Mouse (Mus musculus) layer of hippocampus, adult 11-12 months (tissue): Measurements from ENCODE around the gene Wee2.

Experiments used
- DNase-seq: peaks from one replicate; pipeline ENCODE4 v3.0.0; 2022; ENCODE audit warnings: low spot score

Wee2 gene

DNA sequence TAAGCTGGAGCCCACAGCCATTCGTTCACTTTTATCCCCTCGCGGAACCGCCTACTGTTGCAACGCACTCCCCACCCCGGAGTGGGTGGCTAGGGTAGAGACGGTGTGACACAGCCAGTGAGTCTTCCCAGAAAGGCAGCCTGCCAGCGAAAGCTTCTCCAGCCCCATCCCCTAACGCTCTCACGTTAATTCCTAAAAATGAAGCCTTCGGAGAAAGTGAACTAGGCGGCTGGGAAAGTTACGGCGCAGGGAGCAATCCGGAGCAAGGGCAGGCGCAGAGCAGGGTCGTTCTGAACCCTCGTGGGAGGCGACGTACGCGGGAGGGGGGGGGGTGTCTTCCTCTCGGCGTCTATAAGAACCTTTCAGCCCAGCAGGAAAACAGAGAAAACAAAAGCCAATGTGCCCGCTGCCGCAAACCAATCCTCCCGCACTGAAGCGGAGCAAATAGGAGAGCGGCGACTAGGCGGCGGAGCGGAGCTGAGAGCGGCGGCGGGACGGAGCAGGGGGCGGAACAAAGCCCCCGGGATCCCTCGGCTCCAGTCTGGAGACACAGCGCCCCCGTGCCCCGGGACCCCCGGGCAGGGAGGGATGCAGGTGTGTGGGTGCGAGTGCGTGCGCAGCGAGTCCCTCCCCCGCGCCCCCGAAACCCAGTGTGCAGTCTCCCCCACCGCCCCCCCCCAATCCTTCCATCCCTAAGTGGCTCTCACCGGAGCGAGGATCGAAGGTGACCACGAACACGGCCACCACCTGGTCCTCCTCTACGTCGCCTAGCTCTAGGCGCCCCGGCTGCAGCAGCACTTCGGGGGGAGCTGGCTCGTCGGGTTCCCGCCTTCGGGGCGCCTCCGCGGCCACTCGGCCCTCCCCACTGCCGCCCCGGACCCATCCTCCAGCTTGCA lies 3.5 kb upstream of the Wee2 start:
- DNase-seq, result peak; percentile 63

DNA sequence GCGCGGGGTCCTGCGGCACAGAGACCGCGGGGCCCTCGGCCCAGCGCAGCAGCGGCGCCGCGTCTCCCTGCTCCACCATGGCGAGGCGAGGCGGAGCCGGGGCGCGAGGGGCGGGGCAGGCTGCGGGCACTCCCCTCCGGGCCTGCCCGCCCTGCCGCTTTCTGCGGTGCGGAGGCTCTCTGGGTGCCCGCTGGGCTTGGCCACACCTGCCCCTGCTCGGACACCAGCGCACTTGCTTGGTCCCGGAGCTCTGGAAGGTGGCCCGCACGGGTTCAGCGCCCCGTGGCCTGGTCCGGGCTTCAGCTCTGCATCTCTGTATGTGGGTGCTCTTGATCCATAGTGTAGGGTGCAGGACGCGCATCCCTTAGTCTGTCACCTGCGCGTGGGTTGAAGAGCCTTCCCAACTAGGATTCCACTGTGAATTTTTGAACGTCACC lies 2.8 kb upstream of the Wee2 start, which contains the start of gene E330009J07Rik:
TSS of gene E330009J07Rik (minus strand) at position 89 of the 437 bp plus-strand sequence.
- DNase-seq, result peak; percentile 80

GRCm38 (mm10) chr6:40439731-40440130 lies 843 bp downstream of the Wee2 start:
- no peak for DNase-seq

GRCm38 (mm10) chr6:40441276-40441675 lies 2.4 kb downstream of the Wee2 start:
- DNase-seq, result no peak

DNA sequence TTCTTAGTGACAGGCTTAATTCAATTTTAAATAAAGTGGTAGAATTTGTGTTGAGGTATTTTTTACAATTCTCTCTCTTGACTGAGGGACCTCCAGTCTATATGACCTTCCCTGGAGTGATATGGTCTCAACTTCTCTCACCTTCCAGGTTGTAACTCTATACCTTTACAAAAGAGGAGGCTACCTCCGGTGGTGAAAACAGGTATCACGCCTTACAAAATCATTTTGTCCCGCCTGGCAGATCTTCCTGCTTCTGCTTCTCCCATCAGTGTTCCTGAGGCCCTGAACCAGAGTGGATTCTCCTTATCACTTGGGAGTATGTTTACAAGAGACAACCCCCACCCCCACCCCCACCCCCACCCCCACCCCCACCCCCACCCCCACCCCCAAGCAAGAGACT lies 2.9 kb downstream of the Wee2 start:
- no peak for DNase-seq

DNA sequence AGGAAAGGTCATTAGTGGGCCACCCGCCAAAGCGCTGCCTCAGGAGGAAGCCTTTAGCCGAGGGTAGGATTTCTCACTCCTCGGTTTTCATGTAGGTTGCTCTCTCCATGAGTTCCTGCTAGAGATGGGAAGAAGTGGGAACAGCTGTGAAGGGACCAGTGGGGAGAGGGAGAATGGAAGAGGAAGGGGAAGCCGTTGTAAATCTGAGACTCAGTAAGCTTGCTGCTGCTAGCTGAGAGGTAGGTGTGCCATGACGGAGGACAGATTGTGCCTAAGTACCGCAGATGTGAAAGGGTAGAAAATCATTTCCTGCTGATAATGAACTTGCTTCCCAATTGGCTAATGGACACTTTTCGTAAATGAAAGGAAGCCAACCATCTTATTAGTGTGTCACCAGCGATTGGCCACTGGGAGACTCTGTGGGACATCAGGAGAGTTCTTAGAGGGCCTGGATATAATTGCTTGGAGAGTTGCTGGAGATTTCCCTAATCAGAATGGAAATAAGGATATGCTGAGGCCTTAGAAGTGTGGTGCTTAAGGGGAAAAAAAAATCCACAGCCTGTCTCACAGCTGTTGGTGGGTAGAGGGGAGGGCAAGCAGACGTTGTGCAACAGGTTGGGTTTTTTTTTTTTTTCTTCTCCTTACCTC lies 4.5 kb downstream of the Wee2 start:
- no peak for DNase-seq

GRCm38 (mm10) chr6:40448626-40449025 lies 9.7 kb downstream of the Wee2 start:
- no peak for DNase-seq

DNA sequence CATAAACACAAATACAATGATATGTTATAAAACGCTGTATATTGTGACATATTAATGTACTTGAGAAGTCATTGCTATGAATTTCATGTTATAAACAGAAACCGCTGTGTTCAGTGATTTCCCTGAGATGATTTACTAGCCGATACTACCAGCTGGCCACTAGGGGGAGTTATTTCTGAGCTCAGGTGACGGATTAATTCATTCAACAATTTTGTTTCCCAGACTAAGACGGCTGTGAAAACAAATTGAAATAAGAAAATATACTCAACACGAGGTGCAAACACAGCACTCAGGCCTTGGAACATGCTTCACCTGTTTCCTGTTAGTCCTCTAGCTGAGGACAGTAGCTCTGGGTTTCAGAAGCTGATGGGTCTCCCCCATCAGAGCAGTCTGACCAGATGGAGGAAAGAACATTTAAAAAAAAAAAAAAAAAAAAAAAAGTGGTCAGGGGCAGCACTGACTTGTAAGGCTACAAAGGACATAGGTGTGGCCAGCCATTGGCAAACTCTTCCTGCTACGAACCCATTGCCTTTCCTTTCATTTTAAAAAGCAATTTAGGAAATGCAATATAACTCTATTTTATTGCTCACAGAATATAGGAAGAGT lies 15.7 kb downstream of the Wee2 start:
- DNase-seq, result no peak

DNA sequence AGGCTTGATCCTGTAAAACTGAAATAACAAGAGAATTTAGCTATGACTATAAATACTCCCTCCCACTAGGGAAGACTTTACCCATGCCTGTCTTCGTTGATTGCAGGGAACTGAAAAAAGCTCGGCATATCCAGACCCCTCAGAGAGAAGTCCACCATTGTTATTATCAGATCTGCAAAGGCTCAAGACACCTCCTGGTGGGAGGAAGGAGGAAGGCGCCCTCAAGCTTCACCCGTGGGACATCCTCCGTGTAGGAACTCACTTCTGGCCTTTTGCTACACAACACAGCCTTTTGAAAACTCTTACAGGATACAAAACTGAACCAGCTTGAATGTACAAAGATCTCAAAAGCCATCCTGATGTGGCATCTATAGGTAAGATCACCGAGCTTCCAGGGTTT lies 26.8 kb downstream of the Wee2 start:
- no peak for DNase-seq

DNA sequence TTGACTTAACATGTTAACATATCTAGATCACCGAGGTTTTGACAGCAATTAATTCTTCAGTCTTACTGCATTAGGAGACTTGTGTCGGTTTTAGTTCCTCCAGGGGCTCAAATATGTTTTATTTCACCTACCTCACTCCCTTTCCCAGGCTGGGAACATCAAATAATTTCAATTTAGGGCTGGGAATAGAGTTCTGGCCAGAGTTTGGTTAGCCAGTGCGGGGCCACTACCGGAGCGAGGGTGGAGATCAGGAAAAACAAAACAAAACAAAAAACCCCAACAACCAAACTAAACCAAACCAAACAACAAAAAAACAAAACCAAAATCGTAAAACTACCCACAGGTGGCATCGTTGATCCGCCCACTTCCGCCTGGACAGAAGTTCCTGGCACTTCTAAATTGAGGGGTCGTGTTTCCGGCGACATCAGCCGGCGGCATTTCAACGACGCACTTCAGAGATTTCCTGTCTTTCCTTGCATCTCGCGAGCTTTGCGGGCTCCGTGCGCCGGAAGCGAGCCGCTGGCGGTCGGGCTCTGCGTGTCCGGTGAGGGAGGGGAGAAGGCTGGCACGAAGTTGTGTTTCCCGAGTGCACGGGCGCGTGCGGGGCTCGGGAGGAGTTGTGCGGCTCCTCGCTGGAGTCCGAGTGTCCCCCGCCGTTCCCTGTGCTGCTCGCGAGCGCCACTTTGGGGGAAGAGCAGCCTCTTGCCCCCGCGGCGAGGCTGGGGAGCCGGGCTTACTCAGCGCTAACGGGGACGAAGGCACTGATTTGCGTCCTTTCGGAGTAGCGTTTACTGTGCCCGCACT lies 32.2 kb downstream of the Wee2 start, which contains the start of gene Ssbp1:
TSS of gene Ssbp1 (plus strand) at position 437 of the 804 bp plus-strand sequence.
- peak; percentile 94 for DNase-seq

DNA sequence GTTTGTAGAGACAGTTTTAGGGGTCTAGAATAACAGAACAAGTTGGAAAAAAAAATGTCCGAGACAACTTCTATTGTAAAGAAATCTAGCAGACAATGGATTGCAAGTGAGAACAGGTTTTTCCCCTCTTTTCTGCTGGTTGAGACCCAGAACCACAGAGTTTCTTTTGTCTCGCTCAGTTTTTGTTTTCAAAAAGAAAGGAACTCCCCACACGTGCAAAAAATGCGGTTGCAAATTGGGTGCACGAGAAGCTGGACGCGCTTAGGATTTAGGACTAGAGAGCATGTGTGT lies 32.8 kb downstream of the Wee2 start:
- DNase-seq, result no peak

DNA sequence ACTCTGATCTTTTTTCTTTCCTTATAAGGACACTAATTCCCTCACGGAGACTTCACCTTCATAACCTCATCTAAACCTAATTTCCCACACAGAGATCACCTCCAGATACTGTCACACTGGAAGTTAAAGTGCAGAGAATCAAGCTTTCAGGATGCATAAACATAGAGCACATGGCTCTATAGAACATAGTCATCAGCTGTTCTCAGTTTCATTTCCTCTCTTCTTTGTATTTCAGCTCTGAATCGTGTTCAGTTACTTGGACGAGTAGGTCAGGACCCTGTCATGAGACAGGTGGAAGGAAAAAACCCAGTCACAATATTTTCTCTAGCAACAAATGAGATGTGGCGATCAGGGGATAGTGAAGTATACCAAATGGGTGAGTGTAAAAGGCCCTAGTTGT lies 37.2 kb downstream of the Wee2 start:
- DNase-seq, result no peak

GRCm38 (mm10) chr6:40479705-40480104 lies 40.8 kb downstream of the Wee2 start:
- no peak for DNase-seq

- no peak for DNase-seq
These were observed 43.4 kb downstream of the Wee2 start for GRCm38 (mm10) chr6:40482318-40482717.

GRCm38 (mm10) chr6:40490933-40491332 lies 52.0 kb downstream of the Wee2 start, which contains the start of gene Tas2r137:
Tas2r137 (plus strand) TSS chr6:40491233.
- DNase-seq, result no peak

GRCm38 (mm10) chr6:40493229-40493628 lies 54.3 kb downstream of the Wee2 start, which contains the start of gene Tas2r108:
Tas2r108 (plus strand) TSS chr6:40493529.
- no peak for DNase-seq
